In genomic region chr2:163392436-163392835, GRCm38 (mm10) we compare ENCODE assay signal across 11 mouse cellular contexts. TPM values are rescaled to one million over a fixed set of nuclear protein-coding genes. Genes with fewer than 3 reads are reported as not detected.
DNase-seq lines count a peak whose midpoint lies in the region; ATAC-seq lines count a peak whose summit lies in the region.
"Had no signal": no experiment of that assay in that cellular context is flagged by ENCODE, and none has a peak within 500 bp of the region (broad histone marks: within the 10 kb centered on the region; RNA-seq: fewer than 3 reads in every experiment).

No protein-coding gene starts in this region.

- H3K4me2 ChIP-seq in heart, embryonic 14.5 days (ENCODE audit: low read length) = peak overlapping the region; percentile 80
- no peak overlapping the region for H3K4me2 ChIP-seq in midbrain, embryonic 11.5 days

- 19% methylated on average over 6 of the region's 6 CpGs for WGBS in heart, embryonic 14.5 days
- WGBS in midbrain, embryonic 11.5 days = 78% methylated on average over 6 of the region's 6 CpGs

- no peaks in the 10 kb centered on the region for H3K9me3 ChIP-seq in heart, embryonic 14.5 days (ENCODE audit: control insufficient read depth, low read length)
- H3K9me3 ChIP-seq in midbrain, embryonic 11.5 days (ENCODE audit: control insufficient read depth, low read length) = no peaks in the 10 kb centered on the region

- H3K27ac ChIP-seq in heart, embryonic 14.5 days (replicated peaks in 1 of 2; ENCODE audit: control insufficient read depth in 1 of 2, insufficient read depth in 1 of 2, low read depth in 2 of 2, low read length in 2 of 2) = peak overlapping the region; percentile 95 to 96
- no peak overlapping the region for H3K27ac ChIP-seq in midbrain, embryonic 11.5 days (ENCODE audit: low read depth, low read length)
- H3K27ac ChIP-seq: hindbrain, postnatal 0 days; macrophage had no signal

- H3K4me1 ChIP-seq in heart, embryonic 14.5 days (ENCODE audit: control insufficient read depth in 2 of 2, insufficient read depth in 2 of 2, low read length in 2 of 2) = peaks cover 16 to 25% of the 10 kb centered on the region in 2 experiments
- H3K4me1 ChIP-seq in midbrain, embryonic 11.5 days (ENCODE audit: control insufficient read depth, insufficient read depth, low read length) = peaks cover under 1% of the 10 kb centered on the region; the same call in 1 of the 2 replicates

- ATAC-seq in heart, embryonic 14.5 days (ENCODE audit: insufficient number of reproducible peaks, insufficient read depth, low FRiP score, low read depth) = peak; percentile 87
- no peak for ATAC-seq in midbrain, embryonic 11.5 days (ENCODE audit: low FRiP score)
- ATAC-seq: forebrain, postnatal 0 days; hindbrain, postnatal 0 days had no signal

- DNase-seq in NIH3T3 (ENCODE audit: low read depth) = peak; percentile 66
- DNase-seq in gastrocnemius, postnatal 10 days = peak; percentile 63
- peak; percentile 68 for DNase-seq in lung, postnatal 10 days
- DNase-seq in adrenal gland, adult 18-20 months (ENCODE audit: low spot score in 2 of 2) = no peak
- DNase-seq in embryo, embryonic 10.5 days (ENCODE audit: low spot score) = no peak
- DNase-seq in midbrain, embryonic 11.5 days (ENCODE audit: low spot score, missing footprints) = no peak
- DNase-seq: forebrain, postnatal 0 days; spleen, adult 18-20 months had no signal

- H3K4me3 ChIP-seq in heart, embryonic 14.5 days (ENCODE audit: control insufficient read depth in 1 of 2, insufficient read depth in 1 of 2, low read depth in 1 of 2, low read length in 2 of 2) = peak overlapping the region; percentile 76 to 91
- H3K4me3 ChIP-seq in midbrain, embryonic 11.5 days (ENCODE audit: low read depth, low read length) = no peak overlapping the region

- H3K9ac ChIP-seq in heart, embryonic 14.5 days (ENCODE audit: low read length) = peak overlapping the region; percentile 94
- H3K9ac ChIP-seq in midbrain, embryonic 11.5 days (ENCODE audit: low read length) = no peak overlapping the region
- H3K9ac ChIP-seq: forebrain, postnatal 0 days had no signal

- H3K36me3 ChIP-seq in heart, embryonic 14.5 days (ENCODE audit: control insufficient read depth, insufficient read depth, low read length) = peaks cover 35% of the 10 kb centered on the region
- H3K36me3 ChIP-seq in midbrain, embryonic 11.5 days (ENCODE audit: control insufficient read depth, insufficient read depth, low read length) = no peaks in the 10 kb centered on the region

- H3K27me3 ChIP-seq in heart, embryonic 14.5 days (ENCODE audit: control insufficient read depth, insufficient read depth, low read length) = no peaks in the 10 kb centered on the region
- no peaks in the 10 kb centered on the region for H3K27me3 ChIP-seq in midbrain, embryonic 11.5 days (ENCODE audit: control insufficient read depth, insufficient read depth, low read length)

RNA-seq across cellular contexts. Expression of gene Jph2, which starts 5.4 kb away (rescaled TPM):
- total RNA-seq in gastrocnemius, postnatal 10 days (2021) = 100 to 1,000 TPM; 350 to 362 TPM
- 25.5 and 29.4 TPM in 2 replicates for polyA plus RNA-seq in heart, embryonic 14.5 days (2014; fragmentation: Nextera tagmentation; extraction: Ambion mirVana)
- total RNA-seq in adrenal gland, adult 18-20 months (2021) = 1 to 10 TPM; 4.4 to 6.5 TPM
- 0.19 TPM in 2 replicates for polyA plus RNA-seq in midbrain, embryonic 11.5 days (2014; fragmentation: Nextera tagmentation; extraction: Ambion mirVana)
- polyA plus RNA-seq: macrophage had no signal

RNA-seq across cellular contexts. Expression of gene Oser1, which starts 32.1 kb away (rescaled TPM):
- total RNA-seq in gastrocnemius, postnatal 10 days (2021) = 10 to 100 TPM; 23.6 to 26.5 TPM
- 52.6 and 56.8 TPM in 2 replicates for polyA plus RNA-seq in heart, embryonic 14.5 days (2014; fragmentation: Nextera tagmentation; extraction: Ambion mirVana)
- 10 to 100 TPM; 37.1 to 43.6 TPM for total RNA-seq in adrenal gland, adult 18-20 months (2021)
- 89.2 and 91.9 TPM in 2 replicates for polyA plus RNA-seq in midbrain, embryonic 11.5 days (2014; fragmentation: Nextera tagmentation; extraction: Ambion mirVana)

RNA-seq across cellular contexts. Expression of gene Gdap1l1, which starts 45.8 kb away (rescaled TPM):
- total RNA-seq in gastrocnemius, postnatal 10 days (2021) = under 1 TPM; 0.14 to 0.34 TPM
- polyA plus RNA-seq in heart, embryonic 14.5 days (2014; fragmentation: Nextera tagmentation; extraction: Ambion mirVana) = 0.39 and 0.54 TPM in 2 replicates
- 1 to 10 TPM; 3.3 TPM for total RNA-seq in adrenal gland, adult 18-20 months (2021)
- polyA plus RNA-seq in midbrain, embryonic 11.5 days (2014; fragmentation: Nextera tagmentation; extraction: Ambion mirVana) = 42.8 and 42.9 TPM in 2 replicates

Comparison
In these comparisons a context has a peak if more than half of its experiments do, and no peak if none do; other contexts are left out.
1. DNase-seq: peak in NIH3T3 (single experiment), gastrocnemius, postnatal 10 days (single experiment) and lung, postnatal 10 days (single experiment); none in adrenal gland, adult 18-20 months (0 of 2), embryo, embryonic 10.5 days (single experiment) and midbrain, embryonic 11.5 days (single experiment).
2. RNA of gene Jph2, which starts 5.4 kb away (total RNA-seq): 350 to 362 TPM in gastrocnemius, postnatal 10 days; 4.4 to 6.5 TPM in adrenal gland, adult 18-20 months; every median in the first group is over 10 times any median in the second.